Mouse (Mus musculus): Measurements from ENCODE around the gene Pnn. TPM values are rescaled to one million over a fixed set of nuclear protein-coding genes. Genes with fewer than 3 reads are reported as not detected.

Pnn gene
- polyA plus RNA-seq (2021; fragmentation: Nextera tagmentation) = 34.1 and 40.5 TPM in 2 replicates
- long read RNA-seq, experiment 1, transcript Pnn-201 (9 exons, 3,485 nt) = major isoform, 103 of 119 reads
- long read RNA-seq, experiment 1, partial matches to known transcripts = 11 of 119 reads
- long read RNA-seq, experiment 1, other reads (novel, unspliced or antisense) = 5 of 119 reads
- long read RNA-seq, experiment 2, transcript Pnn-201 (9 exons, 3,485 nt) = major isoform, 42 of 63 reads
- long read RNA-seq, experiment 2, partial matches to known transcripts = 9 of 63 reads
- long read RNA-seq, experiment 2, other reads (novel, unspliced or antisense) = 9 of 63 reads

DNA sequence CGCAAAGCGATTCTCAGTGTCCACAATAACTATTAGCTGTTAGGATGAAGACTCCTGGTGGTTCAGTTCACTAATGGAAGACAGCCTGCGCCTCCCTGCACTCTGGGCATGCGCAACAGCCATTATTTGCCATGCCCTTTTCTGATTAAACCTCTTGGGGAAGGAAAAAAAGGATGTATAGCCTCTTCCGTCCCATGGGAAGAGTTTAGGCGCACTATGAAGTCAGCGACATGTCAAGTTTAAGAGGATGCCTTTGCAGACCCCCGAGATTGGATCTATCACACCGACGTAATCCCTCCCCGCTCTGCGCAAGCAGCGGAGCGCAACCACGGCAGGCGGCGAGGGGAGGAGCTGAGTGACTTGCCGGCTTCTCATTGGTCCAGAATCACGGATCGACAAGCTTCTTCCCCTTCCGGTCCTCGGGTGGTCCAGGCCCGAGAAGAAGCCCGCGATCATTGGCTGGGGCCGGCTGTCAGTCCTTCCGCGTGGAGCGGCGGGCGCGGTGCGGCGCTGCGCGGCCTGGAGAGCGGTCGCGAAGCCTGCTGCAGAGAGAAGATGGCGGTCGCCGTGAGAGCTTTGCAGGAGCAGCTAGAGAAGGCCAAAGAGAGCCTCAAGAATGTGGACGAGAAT, at the start of gene Pnn:
Pnn (plus strand) TSS at position 437 of the 630 bp plus-strand sequence.

DNA sequence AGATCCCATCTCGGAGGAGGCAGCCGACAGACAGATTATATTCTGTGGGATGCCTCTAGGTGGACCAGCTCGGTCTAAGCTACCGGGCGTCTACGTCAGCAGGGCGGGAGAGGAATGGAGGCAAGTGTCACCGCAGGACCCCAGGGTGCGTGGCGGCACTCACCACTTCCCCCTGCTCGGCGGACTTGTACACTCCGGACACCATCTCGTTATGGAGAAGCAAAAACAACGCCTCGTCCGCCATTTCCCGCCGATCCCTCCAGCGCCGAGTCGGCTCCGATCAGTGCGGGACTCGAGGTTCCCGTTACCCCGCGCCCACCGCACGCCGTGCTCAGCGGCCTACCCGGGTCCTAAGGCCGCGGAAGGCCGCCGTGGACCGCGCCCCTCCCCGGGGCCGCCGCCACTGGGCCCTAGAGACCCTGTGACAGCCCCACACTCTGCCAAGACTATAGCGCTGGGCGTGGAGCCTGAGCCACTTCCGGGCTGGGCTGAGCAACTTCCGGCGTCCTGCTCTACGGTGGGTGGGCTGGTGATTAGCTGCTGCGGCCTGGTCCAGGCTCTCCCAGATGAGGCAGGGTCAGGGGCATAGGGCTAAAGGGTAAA, 5.6 kb upstream of the Pnn start, which contains the start of gene Trappc6b:
Trappc6b (minus strand) TSS at position 480 of the 603 bp plus-strand sequence.

DNA sequence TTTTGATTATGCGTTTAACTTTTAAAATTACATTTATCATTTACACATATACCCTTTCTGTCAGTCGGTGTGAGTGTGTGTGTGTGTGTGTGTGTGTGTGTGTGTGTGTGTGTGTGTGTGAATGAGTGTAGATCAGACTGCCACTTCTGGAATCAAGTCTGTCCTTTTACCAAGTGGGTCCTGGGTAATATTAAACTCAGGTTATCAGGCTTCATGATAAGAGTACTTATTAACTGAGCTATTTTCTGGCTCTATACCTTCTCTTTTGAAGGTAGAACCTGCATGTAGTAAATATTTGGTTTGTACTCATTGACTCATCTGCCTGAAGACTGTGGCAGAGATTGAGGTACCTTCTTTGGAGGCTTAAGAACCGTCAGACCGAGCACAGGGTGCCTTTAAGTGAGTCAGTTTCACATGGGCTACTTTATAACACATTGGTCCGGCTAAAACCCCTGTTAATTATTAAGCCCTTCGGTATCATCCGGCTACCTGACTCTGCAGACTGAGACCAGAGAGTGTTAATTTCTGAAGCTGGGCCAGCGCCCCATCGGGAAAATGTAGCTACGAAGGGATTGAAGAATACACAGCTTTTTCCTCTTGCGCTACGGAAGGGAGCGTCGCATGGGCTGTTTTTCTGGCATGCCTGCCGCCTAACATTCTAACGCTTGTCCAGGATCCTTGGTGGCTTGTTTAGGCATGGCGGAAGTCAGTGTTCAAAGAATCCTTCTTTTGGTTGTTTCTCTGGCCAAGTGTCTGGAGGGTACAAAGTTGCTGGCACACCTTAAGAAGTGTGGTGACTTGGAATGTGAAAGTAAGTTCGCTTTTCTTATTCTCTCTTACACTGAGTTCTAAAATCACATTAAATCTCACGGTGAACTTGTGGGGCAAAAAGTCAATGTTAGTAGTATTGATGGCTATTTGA, 28.7 kb downstream of the Pnn start, which contains the start of gene Mia2:
Mia2 (plus strand) TSS at position 696 of the 922 bp plus-strand sequence.

Other genes with a start within 250 kb of the Pnn start
- gene Sec23a, start 54.9 kb upstream of the Pnn start, polyA plus RNA-seq (2021; fragmentation: Nextera tagmentation) = 47.5 and 57.3 TPM in 2 replicates
- 10.0 and 10.7 TPM in 2 replicates for gene Gemin2, start 53.5 kb upstream of the Pnn start, polyA plus RNA-seq (2021; fragmentation: Nextera tagmentation)
- 135 and 139 TPM in 2 replicates for gene Trappc6b, start 5.4 kb upstream of the Pnn start, polyA plus RNA-seq (2021; fragmentation: Nextera tagmentation)
- 5.7 and 24.0 TPM in 2 replicates for gene Mia2, start 28.9 kb downstream of the Pnn start, polyA plus RNA-seq (2021; fragmentation: Nextera tagmentation)
- 17.3 and 17.4 TPM in 2 replicates for gene Fbxo33, start 152.8 kb downstream of the Pnn start, polyA plus RNA-seq (2021; fragmentation: Nextera tagmentation)